Mouse (Mus musculus): ENCODE measurements at regions not wholly inside any gene's neighbourhood (a gene's known extent, or its start where the extent isn't known, plus 50 kb on each side); places are given as distances from the start of the nearest gene placed in this dataset.
"Not testable (repeated sequence)": the region's sequence is repeated elsewhere in the genome, so short reads cannot be mapped to it uniquely, and the experiment has no call there.

- DNase-seq (ENCODE audit: low spot score) (no peak), ATAC-seq (ENCODE audit: low FRiP score, low read depth) (no peak)
- no peaks in the 10 kb centered on the region for H3K4me1 ChIP-seq (ENCODE audit: control insufficient read depth, insufficient read depth, low read length)
Observed at GRCm38 (mm10) chr4:153862121-153862660, 94.8 kb upstream of the A430005L14Rik start.

DNA sequence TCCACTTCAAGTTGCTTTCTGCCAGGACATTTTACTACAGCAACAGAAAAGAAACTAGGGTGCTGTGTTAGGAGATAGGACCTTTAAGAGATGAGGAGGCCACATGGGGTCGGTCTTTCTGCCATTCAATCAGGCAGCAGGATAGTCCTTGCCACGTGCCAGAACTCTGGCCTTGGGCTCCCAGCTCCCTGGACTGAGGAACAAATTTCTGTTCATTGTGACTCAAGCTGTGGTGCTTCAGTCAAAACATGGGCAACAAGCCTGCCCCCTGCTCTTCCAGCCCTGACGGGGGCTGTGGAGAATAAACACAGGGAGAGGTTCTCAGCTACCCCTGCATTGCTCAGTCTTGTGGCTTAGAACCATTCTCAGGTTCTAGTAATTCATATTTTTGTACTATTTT lies 84.7 kb upstream of the A430005L14Rik start:
- DNase-seq (ENCODE audit: low spot score): no peak
- no peaks in the 10 kb centered on the region for H3K4me1 ChIP-seq (ENCODE audit: control insufficient read depth, insufficient read depth, low read length)
- no peaks in the 10 kb centered on the region for H3K27me3 ChIP-seq (ENCODE audit: control insufficient read depth, insufficient read depth, low read length)
- no peak overlapping the region for H3K4me2 ChIP-seq (replicated peaks; ENCODE audit: low read depth, low read length, severe bottlenecking)
- H3K4me3 ChIP-seq (replicated peaks; ENCODE audit: low read length): no peak overlapping the region
- no peak overlapping the region for H3K27ac ChIP-seq (replicated peaks; ENCODE audit: low read depth, low read length)
- WGBS: 82% methylated on average over 3 of the region's 3 CpGs
- H3K36me3 ChIP-seq (ENCODE audit: control insufficient read depth, insufficient read depth, low read length): no peaks in the 10 kb centered on the region
- ATAC-seq (ENCODE audit: low FRiP score, low read depth): no peak
- TF ChIP-seq POLR2A (IDR thresholded peaks at IDR 0.05; ENCODE audit: borderline replicate concordance, extremely low read depth, insufficient read depth, insufficient read length): no peak
- no peaks in the 10 kb centered on the region for H3K9me3 ChIP-seq (ENCODE audit: control insufficient read depth, low read length)
- H3K9ac ChIP-seq (ENCODE audit: low read depth, low read length, severe bottlenecking): no peak overlapping the region

More at GRCm38 (mm10) chr4:153862121-153862660, 94.8 kb upstream of the A430005L14Rik start:
- H3K9ac ChIP-seq (ENCODE audit: low read depth, low read length, severe bottlenecking): no peak overlapping the region
- no peaks in the 10 kb centered on the region for H3K9me3 ChIP-seq (ENCODE audit: control insufficient read depth, low read length)
- H3K27ac ChIP-seq (replicated peaks; ENCODE audit: low read depth, low read length): no peak overlapping the region
- no peaks in the 10 kb centered on the region for H3K27me3 ChIP-seq (ENCODE audit: control insufficient read depth, insufficient read depth, low read length)
- no peak for TF ChIP-seq POLR2A (IDR thresholded peaks at IDR 0.05; ENCODE audit: borderline replicate concordance, extremely low read depth, insufficient read depth, insufficient read length)
- no peak overlapping the region for H3K4me2 ChIP-seq (replicated peaks; ENCODE audit: low read depth, low read length, severe bottlenecking)
- no peak overlapping the region for H3K4me3 ChIP-seq (replicated peaks; ENCODE audit: low read length)
- WGBS: 78% methylated on average over 10 of the region's 12 CpGs
- no peaks in the 10 kb centered on the region for H3K36me3 ChIP-seq (ENCODE audit: control insufficient read depth, insufficient read depth, low read length)

DNA sequence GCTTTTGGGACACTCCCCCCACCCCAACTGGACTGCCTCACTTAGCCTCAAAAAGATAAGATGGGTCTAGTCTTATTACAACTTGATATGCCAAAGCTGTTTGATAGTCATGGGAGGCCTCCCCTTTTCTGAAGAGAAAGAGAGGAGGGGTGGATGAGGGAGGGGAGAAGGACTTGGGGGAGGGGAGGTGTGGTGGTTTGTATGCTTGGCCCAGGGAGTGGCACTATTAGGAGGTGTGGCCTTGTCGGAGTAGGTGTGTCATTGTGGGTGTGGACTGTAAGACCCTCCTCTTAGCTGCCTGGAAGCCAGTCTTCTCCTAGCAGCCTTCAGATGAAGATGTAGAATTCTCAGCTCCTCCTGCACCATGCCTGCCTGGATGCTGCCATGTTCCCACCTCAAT lies 82.0 kb upstream of the A430005L14Rik start:
- not testable (repeated sequence) for DNase-seq (ENCODE audit: low spot score)

GRCm38 (mm10) chr4:153876954-153877642 lies 79.9 kb upstream of the A430005L14Rik start:
- Histone ChIP-seq H3K4me3 (replicated peaks; ENCODE audit: low read length) (no peak overlapping the region), H3K27me3 (ENCODE audit: control insufficient read depth, insufficient read depth, low read length) (no peaks in the 10 kb centered on the region), H3K9ac (ENCODE audit: low read depth, low read length, severe bottlenecking) (no peak overlapping the region), H3K4me2 (replicated peaks; ENCODE audit: low read depth, low read length, severe bottlenecking) (no peak overlapping the region), H3K27ac (replicated peaks; ENCODE audit: low read depth, low read length) (no peak overlapping the region), H3K36me3 (ENCODE audit: control insufficient read depth, insufficient read depth, low read length) (no peaks in the 10 kb centered on the region), H3K9me3 (ENCODE audit: control insufficient read depth, low read length) (no peaks in the 10 kb centered on the region), H3K4me1 (ENCODE audit: control insufficient read depth, insufficient read depth, low read length) (no peaks in the 10 kb centered on the region)
- no peak for ATAC-seq (ENCODE audit: low FRiP score, low read depth)
- no peak for TF ChIP-seq POLR2A (IDR thresholded peaks at IDR 0.05; ENCODE audit: borderline replicate concordance, extremely low read depth, insufficient read depth, insufficient read length)
- WGBS: 68% methylated on average over 7 of the region's 7 CpGs
- DNase-seq (ENCODE audit: low spot score): no peak

More for the DNA sequence above, 82.0 kb upstream of the A430005L14Rik start:
- ATAC-seq (ENCODE audit: low FRiP score, low read depth); H3K27ac ChIP-seq (replicated peaks; ENCODE audit: low read depth, low read length); H3K4me2 ChIP-seq (replicated peaks; ENCODE audit: low read depth, low read length, severe bottlenecking); H3K36me3 ChIP-seq (ENCODE audit: control insufficient read depth, insufficient read depth, low read length); H3K9me3 ChIP-seq (ENCODE audit: control insufficient read depth, low read length); H3K4me3 ChIP-seq (replicated peaks; ENCODE audit: low read length); H3K27me3 ChIP-seq (ENCODE audit: control insufficient read depth, insufficient read depth, low read length); H3K4me1 ChIP-seq (ENCODE audit: control insufficient read depth, insufficient read depth, low read length); H3K9ac ChIP-seq (ENCODE audit: low read depth, low read length, severe bottlenecking): not testable (repeated sequence)
- WGBS: 80% methylated on average over 1 of the region's 1 CpGs

DNA sequence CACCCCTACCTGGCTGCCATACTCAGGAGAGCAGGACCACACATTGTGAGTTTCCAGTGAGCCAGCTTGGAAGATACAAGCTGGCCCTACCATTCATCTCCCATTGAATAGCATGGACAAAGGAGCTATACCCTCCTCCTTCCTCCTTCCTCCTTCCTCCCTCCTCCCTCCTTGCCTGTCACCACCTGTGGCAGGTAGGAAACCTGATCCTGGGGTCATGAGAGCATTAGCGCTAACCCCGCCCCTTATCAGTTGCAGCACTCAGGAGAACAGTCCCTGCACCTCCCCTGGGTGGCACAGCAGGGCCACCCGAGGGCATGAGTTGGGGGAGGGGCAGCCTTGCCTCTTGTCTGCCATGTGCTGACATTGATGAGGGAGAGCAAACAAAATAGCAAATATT lies 74.0 kb upstream of the A430005L14Rik start:
- Histone ChIP-seq H3K4me2 (replicated peaks; ENCODE audit: low read depth, low read length, severe bottlenecking) (no peak overlapping the region), H3K9ac (ENCODE audit: low read depth, low read length, severe bottlenecking) (no peak overlapping the region), H3K4me1 (ENCODE audit: control insufficient read depth, insufficient read depth, low read length) (no peaks in the 10 kb centered on the region), H3K27ac (replicated peaks; ENCODE audit: low read depth, low read length) (no peak overlapping the region), H3K27me3 (ENCODE audit: control insufficient read depth, insufficient read depth, low read length) (no peaks in the 10 kb centered on the region), H3K9me3 (ENCODE audit: control insufficient read depth, low read length) (no peaks in the 10 kb centered on the region), H3K4me3 (replicated peaks; ENCODE audit: low read length) (no peak overlapping the region), H3K36me3 (ENCODE audit: control insufficient read depth, insufficient read depth, low read length) (no peaks in the 10 kb centered on the region)
- no peak for TF ChIP-seq POLR2A (IDR thresholded peaks at IDR 0.05; ENCODE audit: borderline replicate concordance, extremely low read depth, insufficient read depth, insufficient read length)
- ATAC-seq (ENCODE audit: low FRiP score, low read depth) (no peak), DNase-seq (ENCODE audit: low spot score) (no peak)
- 36% methylated on average over 3 of the region's 3 CpGs for WGBS

Measured in limb, embryonic 14.5 days (tissue).